Mouse (Mus musculus): ENCODE data around the gene Zfp398.

GRCm38 (mm10) chr6:47878593-47878992 lies 43.1 kb downstream of the Zfp398 start:
- TF ChIP-seq CTCF (IDR thresholded peaks at IDR 0.05; ENCODE audit: control insufficient read depth, insufficient read depth, insufficient replicate concordance, low read depth, low read length): no peak
- no peak for TF ChIP-seq POLR2A (IDR thresholded peaks at IDR 0.05; ENCODE audit: control insufficient read depth, low read depth, low read length)
